Mouse (Mus musculus) adrenal gland, adult 8-10 months (tissue): ENCODE data around the gene Ptprr. TPM values are rescaled to one million over a fixed set of nuclear protein-coding genes. Genes with fewer than 3 reads are reported as not detected.

Source experiments
- DNase-seq: peaks from one replicate; pipeline ENCODE4 v3.0.0; 2022
- total RNA-seq, 4 experiments: library from RNA; stranded (reverse); gene quantifications; 2 replicates each; pipeline ENCODE4 v1.2.4; 2022

Ptprr gene
- total RNA-seq, 4 experiments from 2014 or later = 3.7 to 7.5 (median 5.9) TPM

DNA sequence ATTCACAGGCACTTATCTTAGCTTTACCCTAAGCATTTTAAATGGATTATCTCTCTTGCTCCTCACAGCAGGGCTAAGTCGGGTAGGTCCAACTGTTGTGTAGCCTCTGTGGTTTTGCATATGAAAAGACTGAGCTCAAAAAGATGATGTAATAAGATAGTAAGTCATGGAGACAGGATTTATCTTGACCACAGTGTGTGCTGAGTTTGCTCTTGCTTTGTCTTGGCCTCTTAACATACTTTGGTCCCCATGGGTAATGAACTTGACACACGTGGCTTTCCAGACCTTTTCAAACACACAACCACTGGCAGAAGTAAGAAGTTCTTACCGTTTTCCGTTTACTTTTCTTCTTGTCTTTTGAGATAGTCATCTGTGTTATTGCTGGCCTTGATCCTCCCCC, 250.3 kb downstream of the Ptprr start:
- no peak for DNase-seq

DNA sequence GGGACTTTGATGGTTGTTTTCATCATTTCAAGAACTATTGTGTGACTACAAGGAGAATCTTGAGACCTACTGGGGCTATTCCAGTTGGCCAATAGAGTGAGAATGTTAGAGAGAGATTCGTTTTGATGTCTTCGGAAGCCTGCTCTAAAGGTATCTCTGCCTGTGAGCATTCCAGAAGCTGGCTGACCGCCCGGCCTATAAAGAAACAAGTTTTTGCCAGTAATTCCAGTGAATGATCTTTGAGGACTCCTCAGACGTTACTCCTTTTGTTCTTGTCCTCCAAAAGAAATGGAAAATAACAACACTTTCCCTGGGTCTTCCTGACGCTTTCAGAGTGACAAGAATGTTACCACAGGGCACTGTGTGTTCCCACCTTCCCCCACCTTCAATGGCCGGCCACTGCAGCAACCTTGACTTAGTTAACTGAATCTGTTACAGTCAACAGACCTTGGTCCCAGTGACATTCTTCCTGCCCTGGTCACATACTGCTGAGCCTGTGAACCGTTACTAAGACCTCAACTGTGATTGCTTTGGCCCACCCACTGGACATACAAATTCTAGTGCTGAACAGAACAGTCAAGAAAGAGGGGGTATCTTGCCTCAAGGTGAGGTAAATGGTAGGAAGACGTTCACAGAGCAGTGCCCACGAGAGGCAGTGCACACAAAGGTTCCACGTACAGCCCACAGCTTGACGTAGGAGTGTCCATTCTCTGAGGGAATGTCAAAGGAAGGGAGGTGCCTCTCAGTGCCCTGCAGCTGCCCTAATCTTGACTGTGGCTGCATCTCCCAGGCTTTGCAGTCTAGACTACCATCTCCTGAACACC, 252.8 kb downstream of the Ptprr start:
- no peak for DNase-seq

DNA sequence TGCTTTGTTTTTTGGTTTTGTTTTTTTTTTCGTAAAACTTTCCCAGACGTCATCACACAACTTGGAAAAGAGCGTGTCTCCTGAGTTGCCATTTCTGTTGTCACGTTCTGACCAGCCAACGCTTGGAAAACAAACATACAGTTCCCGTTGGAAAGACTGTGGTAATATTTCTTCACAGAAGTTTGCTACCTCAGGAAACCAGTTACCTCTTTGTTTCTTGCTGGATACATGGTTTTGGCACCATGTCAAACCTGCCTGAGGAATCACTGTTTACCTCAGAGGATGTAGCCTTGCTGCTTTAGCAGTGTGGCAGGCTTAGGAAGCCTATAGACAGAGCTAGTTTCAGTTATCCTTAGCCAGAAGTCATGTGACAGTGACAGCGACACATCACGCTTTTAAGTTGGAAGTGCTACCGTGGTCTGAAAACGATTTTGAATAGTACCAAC, 253.5 kb downstream of the Ptprr start:
- no peak for DNase-seq

DNA sequence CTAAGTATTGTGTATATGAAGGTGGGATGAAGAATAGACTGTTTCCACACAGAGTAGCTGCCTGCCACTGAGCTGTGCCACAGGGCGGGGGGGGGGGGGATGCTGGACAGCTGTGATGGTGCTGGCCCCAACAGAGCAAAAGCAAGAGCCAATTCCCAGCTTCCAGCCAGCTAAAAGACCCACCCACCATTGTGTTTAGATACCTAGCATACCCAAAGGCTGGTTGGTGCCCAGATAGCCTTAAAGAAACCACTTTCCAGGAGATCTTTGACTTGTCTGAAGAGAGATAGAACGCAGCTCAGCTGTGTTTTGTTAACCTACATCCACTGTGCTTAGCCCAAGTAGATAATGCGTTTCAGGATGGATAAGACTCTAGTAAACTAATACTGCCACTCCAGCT, 254.1 kb downstream of the Ptprr start:
- no peak for DNase-seq

DNA sequence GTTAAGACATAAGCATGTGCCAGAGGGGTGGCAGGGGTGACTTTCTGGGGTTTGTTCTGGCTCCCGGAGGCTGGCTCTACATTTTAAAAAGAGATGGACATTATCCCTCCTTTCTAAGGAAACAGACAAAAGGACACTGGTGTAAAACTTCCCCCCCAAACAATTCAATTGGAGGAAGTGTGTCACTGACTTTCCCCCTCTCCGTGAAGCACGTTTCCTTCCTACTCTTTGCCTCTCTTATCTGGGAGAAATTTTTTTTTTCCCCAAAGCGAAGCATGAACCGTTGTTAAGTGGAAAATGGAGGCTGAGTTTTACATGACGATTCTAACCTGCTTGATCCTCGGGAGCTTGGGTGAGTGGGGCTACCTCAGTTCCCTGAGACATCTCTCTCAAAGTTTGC, 257.3 kb downstream of the Ptprr start, which contains the start of gene Ptprb:
Ptprb (plus strand) TSS at position 244 of the 400 bp plus-strand sequence.
- DNase-seq = no peak

DNA sequence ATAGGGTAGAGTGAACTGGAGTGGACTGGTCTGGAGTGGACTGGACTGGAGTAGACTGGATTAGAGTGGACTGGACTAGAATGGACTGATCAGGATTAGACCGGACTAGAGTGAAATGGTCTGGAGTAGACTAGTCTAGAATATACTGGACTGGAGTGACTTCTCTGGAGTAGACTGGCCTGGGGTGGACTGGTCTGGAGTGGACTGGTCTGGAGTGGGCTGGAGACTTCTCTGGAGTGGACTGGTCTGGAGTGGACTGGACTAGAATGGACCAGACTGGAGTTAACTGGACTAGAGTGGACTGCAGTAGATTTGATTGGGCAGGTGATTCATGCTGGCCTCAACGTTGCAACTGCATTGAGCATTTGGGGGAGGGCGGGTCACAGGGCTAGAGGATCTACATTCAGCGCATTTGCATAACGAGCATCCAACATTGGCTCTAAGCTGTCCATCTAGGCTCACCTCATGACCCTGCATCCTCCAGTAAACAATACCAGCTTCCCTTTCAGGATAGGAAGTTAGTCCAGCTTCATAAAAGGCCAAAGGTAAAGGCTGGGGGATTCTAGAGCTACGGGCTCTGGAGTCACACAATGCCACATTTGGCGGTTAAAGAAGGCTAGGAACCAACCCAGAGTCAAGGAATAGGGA, 268.8 kb downstream of the Ptprr start:
- DNase-seq = no peak

DNA sequence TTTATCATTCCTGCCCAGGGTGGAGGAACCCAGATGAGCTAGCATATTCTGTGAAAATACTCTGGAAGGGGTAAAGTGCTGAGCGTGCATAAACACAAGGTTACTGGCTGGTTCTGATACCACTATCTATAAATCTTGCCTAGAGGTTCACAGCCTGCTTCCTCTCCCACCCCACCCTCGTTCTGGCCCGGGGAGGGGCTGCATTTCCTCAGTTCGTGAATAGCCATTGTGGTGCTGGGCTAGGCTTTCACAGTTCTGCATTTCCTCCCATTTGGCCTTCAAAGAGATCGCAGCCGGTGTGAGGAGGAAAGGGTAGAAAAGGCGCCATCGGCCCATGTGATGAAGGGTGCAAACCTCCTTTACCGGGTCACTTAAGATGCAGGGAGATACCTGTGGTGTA, 270.1 kb downstream of the Ptprr start:
- no peak for DNase-seq

DNA sequence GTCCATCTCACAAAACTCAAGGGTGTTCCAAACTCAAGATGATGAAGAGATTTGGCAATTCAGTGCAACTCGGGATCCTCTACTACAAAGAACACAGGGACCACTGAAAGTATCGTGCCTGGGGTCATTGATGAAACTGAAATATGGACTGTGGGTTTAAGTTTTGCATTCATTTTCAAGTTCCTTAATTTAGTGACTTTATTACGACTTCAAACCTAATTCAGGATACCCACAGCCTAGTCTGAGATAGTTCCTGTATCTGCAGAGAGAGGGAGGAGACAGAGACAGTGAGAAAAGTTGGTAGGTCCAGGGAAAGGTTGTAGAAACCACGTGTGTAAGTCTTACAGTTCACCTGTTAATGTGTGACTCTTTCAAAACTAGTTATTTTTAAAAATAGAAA, 272.5 kb downstream of the Ptprr start:
- no peak for DNase-seq

DNA sequence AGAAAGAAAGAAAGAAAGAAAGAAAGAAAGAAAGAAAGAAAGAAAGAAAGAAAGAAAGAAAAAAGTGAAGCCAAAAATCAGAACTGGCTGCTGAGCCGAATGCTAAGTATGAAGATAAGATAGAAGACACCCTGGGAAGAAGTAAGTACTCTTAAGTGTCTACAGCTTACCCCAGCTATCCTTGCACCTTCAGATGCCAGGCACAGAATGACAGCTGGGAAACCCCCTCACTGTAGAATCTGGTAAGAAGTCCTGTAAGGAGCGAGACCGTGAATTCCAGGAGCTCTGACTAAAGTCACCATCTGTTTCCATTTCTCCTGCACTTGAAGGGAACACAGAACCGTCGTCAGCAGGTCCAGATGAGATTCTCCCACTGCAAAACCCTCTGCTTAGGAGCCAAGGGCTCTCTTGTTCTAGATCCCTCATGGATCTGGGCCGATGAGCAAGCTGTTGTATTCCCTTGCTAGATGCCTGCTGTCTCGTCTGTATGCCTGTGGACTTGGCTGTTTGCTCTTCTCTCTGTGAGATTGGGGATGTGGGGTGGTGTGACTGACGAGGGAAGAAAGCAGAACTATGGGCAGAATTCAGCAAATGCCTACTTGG, 273.2 kb downstream of the Ptprr start:
- no peak for DNase-seq

DNA sequence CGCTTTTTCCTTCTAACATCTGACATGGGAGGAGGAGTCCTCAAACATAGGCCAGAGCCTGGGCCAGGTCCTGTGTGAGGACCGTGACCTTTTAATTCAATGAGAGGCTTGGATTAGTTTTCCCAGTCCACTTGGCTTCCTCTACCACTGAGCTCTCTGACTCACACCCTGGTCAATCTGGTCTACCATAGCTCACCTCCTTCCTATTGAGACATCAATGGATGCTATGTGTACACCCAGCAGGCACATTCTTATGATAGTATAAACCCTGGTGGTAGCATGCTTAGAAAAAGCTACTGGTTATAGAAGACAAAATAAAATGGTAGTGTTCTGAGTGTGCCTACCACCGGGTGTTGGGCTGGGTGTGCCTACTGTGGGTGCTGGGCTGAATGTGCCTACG, 278.4 kb downstream of the Ptprr start:
- no peak for DNase-seq

DNA sequence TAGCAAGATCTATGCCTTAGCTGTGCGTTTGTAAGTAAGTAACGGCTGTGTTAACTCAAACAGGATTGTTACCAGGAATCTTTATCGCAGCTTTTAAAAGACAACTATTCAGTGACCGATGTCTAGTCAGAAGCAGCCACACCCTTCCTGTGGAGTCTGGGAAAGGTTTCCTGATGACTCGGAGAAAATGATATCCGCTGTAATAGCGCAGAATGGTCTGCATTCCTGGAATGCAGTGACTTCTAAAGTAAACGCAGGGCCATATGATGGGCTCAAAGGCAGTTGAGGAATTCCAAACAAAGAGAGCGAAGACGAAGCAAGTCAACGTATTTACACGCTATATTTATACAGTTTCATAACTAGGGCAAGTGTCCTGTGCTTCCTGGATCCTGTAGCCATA, 279.8 kb downstream of the Ptprr start:
- DNase-seq = no peak

DNA sequence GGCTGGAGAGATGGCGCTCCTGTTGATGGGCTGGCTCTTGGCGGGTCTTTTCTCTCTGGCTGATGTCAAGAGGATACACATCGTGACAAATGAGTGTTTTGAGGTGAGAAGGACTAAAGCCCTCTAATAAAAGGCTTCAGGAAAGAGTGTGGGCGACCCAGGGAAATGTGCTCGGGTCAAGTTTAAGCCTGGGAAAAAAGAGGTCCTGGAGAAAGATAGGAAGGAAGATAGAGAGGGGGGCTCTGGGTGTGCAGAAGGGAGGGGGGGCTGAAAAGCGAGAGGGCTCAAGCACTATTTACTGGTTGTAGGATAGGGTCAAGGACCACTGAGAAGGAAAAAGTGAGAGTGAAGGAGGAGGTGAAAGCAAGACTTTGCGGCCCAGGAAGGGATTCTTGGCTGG, 282.8 kb downstream of the Ptprr start:
- DNase-seq = no peak

DNA sequence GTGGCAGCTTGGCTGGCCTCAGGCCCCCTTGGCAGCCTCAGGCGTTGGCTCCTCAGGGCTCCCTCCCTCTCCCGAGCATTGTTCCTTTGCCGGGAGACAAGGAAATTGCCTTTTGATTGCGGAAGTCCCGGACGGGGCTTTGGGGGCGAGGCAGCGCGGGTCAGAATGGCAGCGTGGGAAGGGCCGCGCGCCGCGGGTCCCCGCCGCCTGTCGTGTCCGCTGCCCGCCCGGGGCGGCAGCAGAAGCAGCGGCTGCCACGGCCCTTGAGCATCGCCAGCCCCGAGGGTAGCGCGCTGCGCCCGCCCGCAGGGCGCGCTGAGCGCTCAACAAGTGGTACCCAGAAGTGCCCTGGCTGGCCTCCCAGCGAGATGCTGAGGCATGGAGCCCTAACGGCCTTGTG, 283.2 kb downstream of the Ptprr start:
- peak; percentile 36 for DNase-seq

DNA sequence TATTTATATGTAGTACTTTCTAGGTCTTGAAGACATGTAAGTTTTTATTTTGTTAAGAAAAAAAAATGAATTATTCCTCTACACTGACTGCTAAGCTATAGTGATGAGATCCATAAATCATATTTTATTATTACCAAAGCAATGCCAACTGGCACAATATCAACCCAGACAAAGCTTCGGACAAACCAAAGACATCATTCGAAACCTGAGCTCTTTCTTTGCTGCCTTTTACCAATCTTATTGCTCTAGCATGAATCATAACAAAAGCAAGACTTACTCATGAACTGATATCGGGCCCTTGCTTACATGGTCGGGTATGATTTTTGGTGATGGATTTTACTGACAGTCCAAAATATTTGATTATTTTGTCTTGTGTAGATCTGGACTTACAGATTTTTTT, 286.3 kb downstream of the Ptprr start:
- no peak for DNase-seq

DNA sequence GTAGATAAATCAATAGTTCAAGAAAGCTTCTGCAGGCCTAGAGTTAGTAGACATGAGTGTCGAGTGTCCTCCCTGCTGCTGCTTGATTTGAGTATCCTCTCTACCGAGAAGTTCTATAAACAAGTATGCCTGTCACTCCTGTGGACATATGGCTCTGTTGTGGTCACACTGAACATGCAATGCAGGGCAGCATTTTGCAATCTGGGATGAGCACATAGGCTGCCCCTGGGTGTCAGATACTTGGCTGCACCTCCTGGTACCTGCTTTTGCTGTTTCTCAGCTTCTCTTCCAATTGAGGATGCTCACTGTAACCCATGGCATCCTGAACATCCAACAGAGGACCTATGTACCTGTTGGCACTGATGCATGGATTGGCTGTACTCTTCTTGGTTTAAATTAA, 291.4 kb downstream of the Ptprr start:
- DNase-seq = no peak

DNA sequence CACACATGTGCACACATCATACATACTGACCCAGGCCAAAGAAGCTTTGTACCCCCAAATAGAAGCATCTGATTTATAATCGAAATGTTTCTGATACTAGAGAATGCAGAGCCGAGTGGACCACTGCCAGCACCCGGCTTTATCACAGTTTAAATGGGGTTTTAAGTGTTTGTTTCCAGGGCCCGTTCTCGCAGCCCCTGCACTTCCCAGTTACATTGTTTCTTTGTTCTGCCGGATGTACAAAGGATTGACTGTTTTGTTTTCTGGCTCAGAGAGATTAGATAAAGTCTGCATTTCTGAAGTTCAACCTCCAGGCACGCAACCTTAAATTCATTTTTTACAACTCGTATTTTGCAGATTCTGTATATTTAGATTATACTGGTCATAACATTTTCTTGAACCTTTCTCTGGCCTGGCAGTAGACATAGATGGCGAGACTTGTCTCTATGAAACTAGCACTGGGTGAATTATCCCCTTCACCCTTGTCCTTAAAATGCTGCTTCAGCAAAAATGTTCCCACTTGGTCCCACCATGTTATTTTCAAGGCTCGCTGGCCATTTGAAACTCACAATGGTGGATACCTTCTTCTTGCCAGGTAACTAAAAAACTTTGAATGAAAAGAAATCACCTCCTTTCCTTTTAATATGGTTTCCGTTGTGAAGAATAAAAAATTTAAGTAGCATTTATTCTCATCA, 292.6 kb downstream of the Ptprr start:
- no peak for DNase-seq

DNA sequence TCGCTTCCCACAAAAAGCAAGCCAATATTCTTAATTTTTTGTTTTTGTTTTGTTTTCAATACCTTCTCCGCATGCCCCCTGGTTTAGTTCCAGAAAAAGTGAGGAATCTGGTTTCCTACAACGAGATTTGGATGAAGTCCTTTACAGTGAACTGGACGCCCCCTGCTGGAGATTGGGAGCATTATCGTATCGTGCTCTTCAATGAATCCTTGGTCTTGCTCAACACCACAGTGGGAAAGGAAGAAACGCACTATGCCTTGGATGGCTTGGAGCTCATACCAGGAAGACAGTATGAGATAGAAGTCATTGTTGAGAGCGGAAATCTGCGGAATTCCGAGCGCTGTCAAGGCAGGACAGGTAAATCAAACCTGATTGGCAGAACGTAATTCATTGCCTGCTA, 301.2 kb downstream of the Ptprr start:
- peak; percentile 68 for DNase-seq

Other genes starting within 250 kb of the Ptprr start
- 1 to 10 TPM; 1.1 to 3.4 (median 1.4) TPM for gene Tspan8, start 201.4 kb upstream of the Ptprr start, total RNA-seq
- gene 4933416C03Rik, start 95.7 kb downstream of the Ptprr start, total RNA-seq = not detected